Mouse (Mus musculus): ENCODE measurements around the gene Gtf2h5. TPM values are rescaled to one million over a fixed set of nuclear protein-coding genes. Genes with fewer than 3 reads are reported as not detected.

Gtf2h5 gene
- total RNA-seq, 2 experiments from 2014 or later, result 65.4 to 69.1 TPM

GRCm38 (mm10) chr17:6110956-6111355, 31.4 kb downstream of the Gtf2h5 start:
- no peak for DNase-seq

GRCm38 (mm10) chr17:6113653-6114052, 34.1 kb downstream of the Gtf2h5 start:
- no peak for DNase-seq

GRCm38 (mm10) chr17:6115085-6115484, 35.5 kb downstream of the Gtf2h5 start:
- no peak for DNase-seq

GRCm38 (mm10) chr17:6117148-6117725, 37.7 kb downstream of the Gtf2h5 start:
- DNase-seq, result no peak

GRCm38 (mm10) chr17:6117917-6118316, 38.3 kb downstream of the Gtf2h5 start:
- DNase-seq, result no peak

- DNase-seq, result no peak
Measured at GRCm38 (mm10) chr17:6118861-6119260, 39.3 kb downstream of the Gtf2h5 start.

GRCm38 (mm10) chr17:6123776-6124175, 44.2 kb downstream of the Gtf2h5 start:
- DNase-seq, result no peak

- no peak for DNase-seq
Measured at GRCm38 (mm10) chr17:6125441-6125840, 45.9 kb downstream of the Gtf2h5 start.

- DNase-seq, result no peak
Measured at GRCm38 (mm10) chr17:6128039-6128438, 48.5 kb downstream of the Gtf2h5 start.

GRCm38 (mm10) chr17:6129361-6129760, 49.8 kb downstream of the Gtf2h5 start:
- no peak for DNase-seq

- no peak for DNase-seq
Measured at GRCm38 (mm10) chr17:6131083-6131482, 51.5 kb downstream of the Gtf2h5 start.

Small RNAs within 50 kb of the gene (microRNA-seq; reads per million reads assigned to microRNA genes)
- 0 reads per million in 2 experiments for gene Gm22774

Other genes with a start within 250 kb of the Gtf2h5 start
- gene Snx9, start 238.5 kb upstream of the Gtf2h5 start, total RNA-seq (2021), result 10 to 100 TPM; 28.2 to 29.8 TPM
- gene Synj2, start 138.5 kb upstream of the Gtf2h5 start, total RNA-seq (2021), result 10 to 100 TPM; 30.0 to 31.4 TPM
- gene Serac1, start within 50 bp of the Gtf2h5 start, total RNA-seq (2021), result 1 to 10 TPM; 7.9 to 8.2 TPM
- 100 to 1,000 TPM; 111 to 116 TPM for gene Tulp4, start 26.7 kb downstream of the Gtf2h5 start, total RNA-seq (2021)
- 1 to 10 TPM; 7.4 to 8.2 TPM for gene Tmem181a, start 177.1 kb downstream of the Gtf2h5 start, total RNA-seq (2021)
- gene Dynlt1a, start 237.7 kb downstream of the Gtf2h5 start, total RNA-seq (2021), result 1 to 10 TPM; 2.1 to 2.3 TPM

Measured in gastrocnemius, postnatal 10 days (tissue).